Mouse (Mus musculus) MEL (cell line): ENCODE measurements around the gene Ercc6. TPM values are rescaled to one million over a fixed set of nuclear protein-coding genes. Genes with fewer than 3 reads are reported as not detected.
A peak's percentile ranks its signal among the peaks of the same experiment; 100 is the strongest.

Source experiments
- DNase-seq: peaks from one replicate; pipeline ENCODE4 v3.0.0; 2011; ENCODE audit warnings: low read depth, low spot score
- H3K27ac ChIP-seq: 2 replicates; pipeline ENCODE4 v1.5.1; 2012; ENCODE audit warnings: low read depth, mild to moderate bottlenecking, control low read depth, low read length, moderate library complexity; ENCODE audit not compliant: control insufficient read depth
- H3K27me3 ChIP-seq, 2 experiments: fragments of 150-350 bp in 1 of 2; sonication (generic) in 1 of 2; 2 replicates each; pipeline ENCODE4 v1.6.1; 2012; ENCODE audit warnings: low read length in 2 of 2, mild to moderate bottlenecking in 2 of 2, improper control_type of control experiment in 1 of 2, moderate library complexity in 1 of 2; ENCODE audit not compliant: insufficient read depth in 2 of 2, control insufficient read depth in 1 of 2
- H3K36me3 ChIP-seq, 2 experiments: 2 replicates each; pipeline ENCODE4 v1.6.1; 2012 to 2014; ENCODE audit warnings: low read length in 2 of 2, improper control_type of control experiment in 1 of 2, inconsistent platforms in 1 of 2, mild to moderate bottlenecking in 1 of 2; ENCODE audit not compliant: insufficient read depth in 2 of 2, control insufficient read depth in 1 of 2
- H3K4me1 ChIP-seq, 2 experiments: fragments of 150-350 bp in 1 of 2; sonication (generic) in 1 of 2; 2 replicates each; pipeline ENCODE4 v1.6.1; 2012; ENCODE audit warnings: low read length in 2 of 2, improper control_type of control experiment in 1 of 2, mild to moderate bottlenecking in 1 of 2; ENCODE audit not compliant: insufficient read depth in 2 of 2, control insufficient read depth in 1 of 2
- H3K4me3 ChIP-seq, 2 experiments: fragments of 150-350 bp in 1 of 2; sonication (generic) in 1 of 2; 2 replicates each; pipeline ENCODE4 v1.5.1; 2012; ENCODE audit warnings: low read depth in 2 of 2, low read length in 2 of 2, mild to moderate bottlenecking in 2 of 2, moderate library complexity in 2 of 2, control low read depth in 1 of 2, improper control_type of control experiment in 1 of 2; ENCODE audit not compliant: control insufficient read depth in 1 of 2, insufficient read depth in 1 of 2
- H3K79me2 ChIP-seq: 2 replicates; pipeline ENCODE4 v1.6.1; 2012; ENCODE audit warnings: mild to moderate bottlenecking, low read length, moderate library complexity; ENCODE audit not compliant: control insufficient read depth, poor library complexity, insufficient read depth
- H3K9ac ChIP-seq: 2 replicates; pipeline ENCODE4 v1.6.1; 2012; ENCODE audit warnings: low read depth, mild to moderate bottlenecking, control low read depth, low read length, moderate library complexity; ENCODE audit not compliant: control insufficient read depth, poor library complexity, severe bottlenecking
- H3K9me3 ChIP-seq: fragments of 150-350 bp; sonication (generic); replicated peaks from 2 replicates; pipeline ENCODE4 v1.6.1; 2012; ENCODE audit warnings: mild to moderate bottlenecking, low read length, improper control_type of control experiment, moderate library complexity; ENCODE audit not compliant: insufficient read depth
- CHD1 ChIP-seq: IDR thresholded peaks from 2 replicates; pipeline ENCODE4 v1.6.1; 2012; ENCODE audit warnings: low read depth, mild to moderate bottlenecking, inconsistent platforms, low read length, improper control_type of control experiment
- CTCF ChIP-seq, 3 experiments: IDR thresholded peaks in 2 of 3; conservative IDR thresholded peaks in 1 of 3; 2 replicates each; pipeline ENCODE4 v1.5.1; 2011 to 2012; ENCODE audit warnings: low read length in 3 of 3, low read depth in 2 of 3, mild to moderate bottlenecking in 2 of 3, improper control_type of control experiment in 1 of 3, inconsistent platforms in 1 of 3, mixed read lengths in 1 of 3, moderate library complexity in 1 of 3; ENCODE audit not compliant: control insufficient read depth in 1 of 3, insufficient read depth in 1 of 3, poor library complexity in 1 of 3, severe bottlenecking in 1 of 3
- E2F4 ChIP-seq: IDR thresholded peaks from 2 replicates; pipeline ENCODE4 v1.6.1; 2011; ENCODE audit warnings: low read depth, low read length, improper control_type of control experiment, borderline replicate concordance
- ELF1 ChIP-seq: IDR thresholded peaks from 2 replicates; pipeline ENCODE4 v1.6.1; 2014; ENCODE audit warnings: low read depth, mild to moderate bottlenecking, inconsistent platforms, low read length, improper control_type of control experiment, moderate library complexity
- EP300 ChIP-seq, 2 experiments: IDR thresholded peaks; 2 replicates each; pipeline ENCODE4 v1.6.1; 2011; ENCODE audit warnings: improper control_type of control experiment in 2 of 2, low read length in 2 of 2, low read depth in 1 of 2, mild to moderate bottlenecking in 1 of 2
- ETS1 ChIP-seq: IDR thresholded peaks from 2 replicates; pipeline ENCODE4 v1.6.1; 2012; ENCODE audit warnings: low read depth, mild to moderate bottlenecking, inconsistent platforms, low read length, improper control_type of control experiment, moderate library complexity
- GATA1 ChIP-seq: IDR thresholded peaks from 2 replicates; pipeline ENCODE4 v1.6.1; 2011; ENCODE audit warnings: low read depth, low read length, improper control_type of control experiment
- HCFC1 ChIP-seq: IDR thresholded peaks from 2 replicates; pipeline ENCODE4 v1.6.1; 2012; ENCODE audit warnings: low read depth, mild to moderate bottlenecking, inconsistent platforms, low read length, improper control_type of control experiment, moderate library complexity
- JUND ChIP-seq: IDR thresholded peaks from 2 replicates; pipeline ENCODE4 v1.6.1; 2011; ENCODE audit warnings: low read depth, mild to moderate bottlenecking, improper control_type of control experiment, low read length
- KAT2A ChIP-seq: conservative IDR thresholded peaks from 2 replicates; pipeline ENCODE4 v1.6.1; 2012; ENCODE audit warnings: low read depth, low read length, improper control_type of control experiment, inconsistent platforms
- MAFK ChIP-seq: IDR thresholded peaks from 2 replicates; pipeline ENCODE4 v1.6.1; 2011; ENCODE audit warnings: low read depth, mild to moderate bottlenecking, low read length, improper control_type of control experiment, borderline replicate concordance
- MAX ChIP-seq: IDR thresholded peaks from 2 replicates; pipeline ENCODE4 v1.6.1; 2011; ENCODE audit warnings: low read length, improper control_type of control experiment
- MAZ ChIP-seq: IDR thresholded peaks from 2 replicates; pipeline ENCODE4 v1.6.1; 2012; ENCODE audit warnings: low read depth, mild to moderate bottlenecking, inconsistent platforms, low read length, improper control_type of control experiment
- MXI1 ChIP-seq: IDR thresholded peaks from 2 replicates; pipeline ENCODE4 v1.6.1; 2011; ENCODE audit warnings: mild to moderate bottlenecking, low read depth, low read length, improper control_type of control experiment
- MYB ChIP-seq: IDR thresholded peaks from 2 replicates; pipeline ENCODE4 v1.6.1; 2011; ENCODE audit warnings: mild to moderate bottlenecking, low read depth, low read length, improper control_type of control experiment
- MYC ChIP-seq: IDR thresholded peaks from 2 replicates; pipeline ENCODE4 v1.6.1; 2011; ENCODE audit warnings: low read depth, mild to moderate bottlenecking, low read length, improper control_type of control experiment, moderate library complexity
- POLR2A ChIP-seq, 2 experiments: IDR thresholded peaks; 2 replicates each; pipeline ENCODE4 v1.6.1; 2011 to 2012; ENCODE audit warnings: low read length in 2 of 2, mild to moderate bottlenecking in 2 of 2, control low read depth in 1 of 2, improper control_type of control experiment in 1 of 2, low read depth in 1 of 2, moderate library complexity in 1 of 2; ENCODE audit not compliant: control insufficient read depth in 1 of 2, insufficient read depth in 1 of 2, poor library complexity in 1 of 2
- POLR2AphosphoS2 ChIP-seq: IDR thresholded peaks from 2 replicates; pipeline ENCODE4 v1.6.1; 2011; ENCODE audit warnings: low read length, improper control_type of control experiment
- RAD21 ChIP-seq: IDR thresholded peaks from 2 replicates; pipeline ENCODE4 v1.6.1; 2011; ENCODE audit warnings: mild to moderate bottlenecking, low read depth, low read length, improper control_type of control experiment
- RCOR1 ChIP-seq: IDR thresholded peaks from 2 replicates; pipeline ENCODE4 v1.6.1; 2012; ENCODE audit warnings: low read depth, mild to moderate bottlenecking, inconsistent platforms, low read length, improper control_type of control experiment
- SIN3A ChIP-seq: IDR thresholded peaks from 2 replicates; pipeline ENCODE4 v1.6.1; 2012; ENCODE audit warnings: low read length, improper control_type of control experiment, inconsistent platforms
- SMC3 ChIP-seq: IDR thresholded peaks from 2 replicates; pipeline ENCODE4 v1.6.1; 2011; ENCODE audit warnings: low read depth, low read length, improper control_type of control experiment
- TBP ChIP-seq: IDR thresholded peaks from 2 replicates; pipeline ENCODE4 v1.8.0; 2011; ENCODE audit warnings: low read depth, low read length, improper control_type of control experiment
- TCF12 ChIP-seq: IDR thresholded peaks from 2 replicates; pipeline ENCODE4 v1.6.1; 2014; ENCODE audit warnings: low read depth, mild to moderate bottlenecking, inconsistent platforms, low read length, improper control_type of control experiment, moderate library complexity
- USF1 ChIP-seq: IDR thresholded peaks from 2 replicates; pipeline ENCODE4 v1.6.1; 2014; ENCODE audit warnings: low read depth, mild to moderate bottlenecking, inconsistent platforms, low read length, improper control_type of control experiment, moderate library complexity
- USF2 ChIP-seq, 2 experiments: IDR thresholded peaks; 2 replicates each; pipeline ENCODE4 v1.6.1; 2011 to 2012; ENCODE audit warnings: improper control_type of control experiment in 2 of 2, low read length in 2 of 2, borderline replicate concordance in 1 of 2, inconsistent platforms in 1 of 2, low read depth in 1 of 2, mild to moderate bottlenecking in 1 of 2; ENCODE audit not compliant: insufficient read depth in 1 of 2
- ZC3H11A ChIP-seq: IDR thresholded peaks from 2 replicates; pipeline ENCODE4 v1.6.1; 2012; ENCODE audit warnings: low read depth, mild to moderate bottlenecking, inconsistent platforms, low read length, improper control_type of control experiment
- polyA plus RNA-seq, 2 experiments: library from polyadenylated mRNA; stranded (reverse) in 1 of 2; unstranded in 1 of 2; fragments of >175 nt in 1 of 2; fragments of >200 nt in 1 of 2; gene quantifications; 2 replicates each; pipeline versions ENCODE4 v1.2.1 to v1.2.4; 2012; ENCODE audit warnings: low replicate concordance in 2 of 2, low read depth in 1 of 2; ENCODE audit not compliant: insufficient read length in 2 of 2, insufficient read depth in 1 of 2, missing spikeins in 1 of 2
- total RNA-seq: library from RNA; depleted of rRNA; stranded (reverse); fragments of 300-350 nt; gene quantifications from 2 replicates; pipeline ENCODE4 v1.2.3, GENCODE M21; 2012

The Ercc6 gene
- total and polyA plus RNA-seq, 3 experiments = 15.1 to 186 (median 15.4) TPM

DNA sequence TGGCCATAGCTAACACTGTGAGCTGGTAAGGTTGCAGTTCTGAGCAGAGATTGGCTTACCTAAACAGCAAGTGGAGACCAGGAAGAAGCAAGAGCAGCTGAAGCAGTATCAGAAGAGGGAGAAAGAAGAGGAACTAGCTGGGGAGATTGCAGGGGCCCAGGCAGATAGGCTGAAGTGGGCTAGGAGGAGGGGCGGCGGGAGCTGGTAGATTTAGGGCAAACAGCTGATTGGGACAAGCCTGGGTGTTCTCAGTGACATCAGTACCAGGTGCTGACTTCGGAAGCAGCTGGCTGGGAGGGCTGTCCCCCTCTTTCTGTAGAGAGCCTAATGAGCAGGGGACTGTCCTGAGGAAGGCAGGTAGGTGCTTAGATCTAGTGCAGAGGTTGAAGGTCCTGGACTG lies 48.1 kb downstream of the Ercc6 start:
- Histone ChIP-seq H3K79me2 (no peaks in the 10 kb centered on the region), H3K27ac (no peak overlapping the region), H3K36me3 (peaks cover 7 to 22% of the 10 kb centered on the region in 2 experiments; a peak in 3 of 4 replicates), H3K4me3 (no peak overlapping the region)
- DNase-seq = peak; percentile 71
- TF ChIP-seq HCFC1 (no peak), MYB (no peak), ETS1 (peak; percentile 86), GATA1 (peak; percentile 38; the same call in 1 of the 2 replicates), RCOR1 (no peak), SIN3A (peak; percentile 60), EP300 (IDR thresholded peaks at IDR 0.05; ENCODE audit: low read depth in 1 of 2, low read length in 2 of 2) (peak; percentile 50 to 54; a peak in 3 of 4 replicates), CTCF (IDR thresholded peaks at IDR 0.05 in 2 of 3, conservative IDR thresholded peaks at IDR 0.05 in 1 of 3; ENCODE audit: control insufficient read depth in 1 of 3, insufficient read depth in 1 of 3, low read depth in 2 of 3, low read length in 3 of 3, poor library complexity in 1 of 3, severe bottlenecking in 1 of 3) (no peak)
- TF ChIP-seq, all 39 proteins: peak for 4
- no peaks in the 10 kb centered on the region for H3K9me3 ChIP-seq
- no peak overlapping the region for H3K9ac ChIP-seq
- peaks cover 1 to 2% of the 10 kb centered on the region in 2 experiments; a peak in 2 of 4 replicates for H3K4me1 ChIP-seq
- no peaks in the 10 kb centered on the region for H3K27me3 ChIP-seq

GRCm38 (mm10) chr14:32563661-32564060 lies 50.3 kb downstream of the Ercc6 start:
- Histone ChIP-seq H3K36me3 (peaks cover 7 to 31% of the 10 kb centered on the region in 2 experiments; a peak in 3 of 4 replicates), H3K9ac (no peak overlapping the region), H3K4me1 (peaks cover 1 to 2% of the 10 kb centered on the region in 2 experiments; a peak in 2 of 4 replicates), H3K9me3 (no peaks in the 10 kb centered on the region), H3K27ac (no peak overlapping the region), H3K79me2 (no peaks in the 10 kb centered on the region), H3K4me3 (no peak overlapping the region), H3K27me3 (no peaks in the 10 kb centered on the region)
- TF ChIP-seq POLR2A (IDR thresholded peaks at IDR 0.05; ENCODE audit: control insufficient read depth in 1 of 2, insufficient read depth in 1 of 2, low read depth in 1 of 2, low read length in 2 of 2, poor library complexity in 1 of 2) = no peak
- TF ChIP-seq TBP = no peak
- TF ChIP-seq MAFK = no peak
- TF ChIP-seq ETS1 = no peak
- TF ChIP-seq MAX = no peak
- TF ChIP-seq POLR2AphosphoS2 = no peak
- no peak for TF ChIP-seq MXI1
- no peak for TF ChIP-seq USF2 (IDR thresholded peaks at IDR 0.05; ENCODE audit: borderline replicate concordance in 1 of 2, insufficient read depth in 1 of 2, low read depth in 1 of 2, low read length in 2 of 2)
- no peak for TF ChIP-seq KAT2A
- no peak for TF ChIP-seq EP300 (IDR thresholded peaks at IDR 0.05; ENCODE audit: low read depth in 1 of 2, low read length in 2 of 2)
- DNase-seq = no peak

DNA sequence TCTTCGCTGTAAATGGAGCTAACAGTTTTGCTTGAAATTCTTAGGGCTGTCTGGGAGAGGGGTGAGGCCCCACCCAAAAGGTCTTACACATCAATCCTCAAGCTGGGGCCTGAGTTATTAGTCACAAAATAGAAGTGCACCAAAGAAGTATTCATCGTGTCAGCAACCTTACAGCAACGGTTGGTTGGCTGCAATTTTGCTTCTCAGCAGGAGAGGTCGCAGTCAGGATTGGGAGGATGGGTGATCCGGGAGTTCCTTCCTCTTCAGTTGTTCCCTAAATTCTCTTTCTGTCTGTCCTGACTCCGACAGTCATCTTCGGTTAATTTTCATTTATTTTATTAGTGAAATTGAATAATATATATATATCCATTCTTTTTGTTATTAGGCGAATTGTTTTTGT lies 59.2 kb downstream of the Ercc6 start:
- no peak for DNase-seq
- Histone ChIP-seq H3K79me2 (no peaks in the 10 kb centered on the region), H3K9ac (no peak overlapping the region), H3K27ac (no peak overlapping the region), H3K27me3 (no peaks in the 10 kb centered on the region), H3K9me3 (no peaks in the 10 kb centered on the region), H3K4me1 (no peaks in the 10 kb centered on the region), H3K36me3 (peaks cover 0 to 21% of the 10 kb centered on the region in 2 experiments; a peak in 2 of 4 replicates), H3K4me3 (no peak overlapping the region)
- TF ChIP-seq TBP (no peak), CTCF (IDR thresholded peaks at IDR 0.05 in 2 of 3, conservative IDR thresholded peaks at IDR 0.05 in 1 of 3; ENCODE audit: control insufficient read depth in 1 of 3, insufficient read depth in 1 of 3, low read depth in 2 of 3, low read length in 3 of 3, poor library complexity in 1 of 3, severe bottlenecking in 1 of 3) (no peak), MAX (no peak), RAD21 (no peak), USF1 (no peak), E2F4 (no peak), CHD1 (no peak), MYC (no peak), ETS1 (no peak), TCF12 (no peak), ZC3H11A (no peak), RCOR1 (no peak), MXI1 (no peak), JUND (no peak), ELF1 (no peak), SMC3 (no peak), MAZ (no peak)
